In the genomic region with DNA sequence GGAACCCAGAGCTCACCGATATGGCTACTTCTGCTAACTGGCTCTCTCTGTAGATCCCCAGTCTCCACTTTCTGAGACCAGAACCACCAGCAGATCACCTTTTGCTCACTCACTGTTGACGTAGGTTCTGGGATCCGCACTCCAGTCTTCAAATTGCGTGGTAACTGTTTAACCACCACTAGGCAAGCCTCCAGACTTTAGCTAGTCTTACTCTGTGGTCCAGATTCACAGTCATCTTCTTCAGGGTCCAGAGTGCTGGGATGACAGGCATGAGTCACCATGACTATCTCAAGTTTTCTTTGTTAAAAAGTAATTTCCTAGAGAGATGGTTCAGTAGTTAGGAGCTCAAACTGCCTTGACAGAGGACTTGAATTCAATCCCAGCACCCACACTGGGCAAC, we compare ENCODE assay signal across 15 mouse cellular contexts.
"Had no signal": no experiment of that assay in that cellular context is flagged by ENCODE, and none has a peak within 500 bp of the region (broad histone marks: within the 10 kb centered on the region; RNA-seq: fewer than 3 reads in every experiment).

No protein-coding gene starts in this region.

- ATAC-seq: intestine, embryonic 15.5 days; midbrain, embryonic 15.5 days had no signal

- H3K9ac ChIP-seq: intestine, embryonic 15.5 days; liver, embryonic 15.5 days; lung, embryonic 14.5 days; midbrain, embryonic 15.5 days; neural tube, embryonic 13.5 days; stomach, embryonic 15.5 days had no signal

- H3K4me3 ChIP-seq: intestine, embryonic 15.5 days; liver, embryonic 15.5 days; megakaryocyte, embryonic 14.5 days; midbrain, embryonic 15.5 days; neural tube, embryonic 13.5 days; stomach, embryonic 15.5 days had no signal

- H3K9me3 ChIP-seq: intestine, embryonic 15.5 days; liver, embryonic 15.5 days; megakaryocyte, embryonic 14.5 days; midbrain, embryonic 15.5 days; stomach, embryonic 15.5 days had no signal

- DNase-seq: left cerebral cortex, postnatal 4 days; lung, embryonic 14.5 days; lung, postnatal 14 days; retina, postnatal 1 day; thymus, adult 2 months; thymus, postnatal 25 days had no signal

- H3K27ac ChIP-seq: intestine, embryonic 15.5 days; liver, embryonic 15.5 days; macrophage; midbrain, embryonic 15.5 days; neural tube, embryonic 13.5 days; stomach, embryonic 15.5 days had no signal

- H3K4me2 ChIP-seq: intestine, embryonic 15.5 days; liver, embryonic 11.5 days; liver, embryonic 15.5 days; lung, embryonic 14.5 days; midbrain, embryonic 11.5 days; midbrain, embryonic 15.5 days; neural tube, embryonic 13.5 days; stomach, embryonic 15.5 days had no signal

- H3K36me3 ChIP-seq: intestine, embryonic 15.5 days; liver, embryonic 15.5 days; midbrain, embryonic 15.5 days; neural tube, embryonic 13.5 days; stomach, embryonic 15.5 days had no signal

- H3K27me3 ChIP-seq: intestine, embryonic 15.5 days; liver, embryonic 15.5 days; midbrain, embryonic 15.5 days; neural tube, embryonic 13.5 days; stomach, embryonic 15.5 days had no signal

- H3K4me1 ChIP-seq: intestine, embryonic 15.5 days; liver, embryonic 15.5 days; megakaryocyte, embryonic 14.5 days; midbrain, embryonic 15.5 days; neural tube, embryonic 13.5 days; stomach, embryonic 15.5 days had no signal
